Mouse (Mus musculus) embryo, embryonic 11 days (tissue): ENCODE measurements around the gene Txnrd1.
A peak's percentile ranks its signal among the peaks of the same experiment; 100 is the strongest.

Experiments
- DNase-seq: peaks from one replicate; pipeline ENCODE4 v3.0.0-alpha.2; 2015

The Txnrd1 gene

DNA sequence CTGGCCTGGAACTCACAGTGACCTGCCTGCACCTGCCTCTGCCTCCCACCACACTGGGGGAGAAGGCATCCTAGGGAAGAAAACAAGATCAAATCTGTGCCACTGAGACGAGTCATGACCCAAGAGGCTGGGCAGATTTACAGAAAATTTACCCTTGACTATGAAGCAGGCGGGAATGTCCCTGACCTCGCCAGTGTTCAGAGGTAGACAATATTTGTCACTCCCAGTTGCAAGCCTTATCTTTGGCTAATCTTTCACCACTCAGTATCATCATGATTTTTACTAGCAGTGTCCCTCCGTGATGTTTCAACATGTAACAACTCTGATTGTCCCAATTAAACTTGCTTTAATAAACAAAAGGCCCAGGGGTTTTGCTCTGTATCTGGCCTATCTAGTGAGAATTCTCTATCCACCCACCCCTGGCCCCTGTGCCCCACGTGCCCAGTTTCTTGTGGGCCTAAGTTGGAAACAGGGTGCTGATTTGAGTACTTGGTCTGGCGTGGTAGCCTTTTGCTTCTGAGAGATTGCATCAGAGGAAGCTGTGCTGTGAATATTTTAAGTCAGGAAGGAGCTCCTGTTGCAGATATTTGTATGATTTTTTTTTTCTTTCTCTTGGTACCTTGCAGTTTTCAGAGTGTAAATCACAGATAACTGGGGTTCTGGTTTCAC, 34.8 kb downstream of the Txnrd1 start:
- no peak for DNase-seq

GRCm38 (mm10) chr10:82875446-82875845, 41.7 kb downstream of the Txnrd1 start:
- no peak for DNase-seq

- peak; percentile 34 for DNase-seq
Measured at GRCm38 (mm10) chr10:82876076-82876796, 42.5 kb downstream of the Txnrd1 start.

GRCm38 (mm10) chr10:82887354-82887753, 53.6 kb downstream of the Txnrd1 start:
- no peak for DNase-seq

DNA sequence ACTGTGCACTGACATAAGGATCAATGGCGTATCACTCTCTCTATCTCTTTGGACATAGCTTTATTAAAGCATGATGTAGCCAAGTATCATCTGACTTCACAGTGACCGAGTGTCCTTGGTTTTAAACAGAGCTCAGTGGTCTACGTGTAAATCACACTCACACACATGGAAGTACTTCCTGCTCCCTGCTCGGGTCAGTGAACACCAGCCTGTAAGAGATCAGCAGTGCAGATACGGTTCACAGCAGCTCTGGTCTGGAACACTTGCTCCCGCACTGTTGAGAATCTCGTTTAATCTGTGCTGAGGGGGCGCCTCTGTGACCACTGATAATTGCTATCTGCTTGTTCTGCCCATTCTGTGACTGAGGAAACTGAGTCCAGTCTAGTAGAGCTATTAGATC, 54.8 kb downstream of the Txnrd1 start:
- DNase-seq = no peak

DNA sequence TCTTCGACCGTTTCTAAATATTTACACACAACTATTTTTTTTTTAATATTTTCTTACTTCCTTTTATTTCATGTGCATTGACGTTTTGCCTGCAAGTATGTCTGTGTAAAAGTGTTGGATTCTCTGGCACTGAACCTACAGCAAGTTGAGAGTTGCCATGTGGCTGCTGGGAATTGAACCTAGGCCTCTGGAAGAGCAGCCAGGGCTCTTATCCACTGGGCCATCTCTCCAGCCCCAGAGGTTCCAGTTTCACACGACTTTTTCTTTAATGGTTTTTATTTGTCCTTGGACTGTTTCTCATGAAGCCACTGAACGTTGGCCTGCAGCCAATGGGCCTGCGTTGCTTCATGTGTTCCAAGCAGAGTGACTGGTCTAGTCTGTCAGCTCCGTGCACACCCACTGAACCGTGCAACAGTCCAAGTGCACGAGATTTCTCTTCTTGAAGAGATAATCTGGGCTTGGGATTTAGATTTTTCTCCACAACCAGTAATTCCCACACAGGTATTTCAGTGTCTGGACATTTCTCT, 55.8 kb downstream of the Txnrd1 start:
- no peak for DNase-seq

DNA sequence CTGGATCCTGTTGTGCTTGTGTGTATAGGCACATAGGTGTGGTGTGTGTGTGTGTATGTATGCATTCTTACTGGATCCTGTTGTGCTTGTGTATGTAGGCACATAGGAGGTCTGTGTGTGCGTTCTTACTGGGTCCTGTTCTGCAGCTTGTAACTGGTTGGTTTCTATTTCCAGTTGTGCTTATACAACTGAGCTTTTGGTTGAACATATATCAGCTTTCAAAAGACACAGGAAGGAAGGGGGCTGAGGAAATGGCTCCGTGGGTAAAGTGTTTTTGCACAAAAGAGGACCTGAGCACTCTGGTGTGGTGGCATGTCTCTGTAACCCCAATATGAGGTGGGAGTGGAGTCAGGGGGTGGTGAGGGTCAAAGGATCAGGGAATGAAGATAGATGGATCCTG, 57.2 kb downstream of the Txnrd1 start:
- no peak for DNase-seq

GRCm38 (mm10) chr10:82891427-82891826, 57.7 kb downstream of the Txnrd1 start:
- no peak for DNase-seq

DNA sequence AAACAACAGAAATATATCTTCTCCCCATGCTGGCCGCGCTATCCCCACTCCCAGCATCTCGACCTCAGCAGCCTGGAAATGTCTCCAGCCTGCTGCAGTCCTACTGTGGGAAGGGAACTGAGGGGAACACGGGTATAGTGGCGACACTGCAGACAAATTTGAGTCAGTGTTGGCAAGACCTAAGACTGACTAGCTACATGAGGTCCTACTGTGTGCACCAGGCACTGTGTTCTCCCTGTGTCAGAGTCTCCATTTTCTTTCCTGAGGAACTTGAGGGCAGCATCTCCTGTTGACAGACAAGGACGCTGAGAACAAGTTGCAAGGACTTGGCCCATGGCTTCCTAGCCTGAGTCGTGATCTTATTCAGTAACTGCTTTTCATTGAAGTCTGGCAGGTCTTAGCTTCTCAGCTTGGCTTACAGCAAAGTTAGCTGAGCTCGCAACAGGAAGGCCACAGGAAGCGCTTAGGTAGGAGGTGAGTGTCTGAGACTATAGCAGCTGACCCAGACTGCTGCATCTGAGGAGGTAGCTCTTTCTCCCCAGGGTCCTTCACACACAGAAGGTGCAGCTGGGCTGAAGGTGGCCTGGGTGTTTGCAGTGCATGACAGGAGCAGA, 58.8 kb downstream of the Txnrd1 start:
- no peak for DNase-seq

GRCm38 (mm10) chr10:82893872-82894650, 60.3 kb downstream of the Txnrd1 start:
- no peak for DNase-seq

GRCm38 (mm10) chr10:82897936-82898335, 64.2 kb downstream of the Txnrd1 start:
- DNase-seq = no peak

- no peak for DNase-seq
Measured at GRCm38 (mm10) chr10:82898893-82899292, 65.1 kb downstream of the Txnrd1 start.

DNA sequence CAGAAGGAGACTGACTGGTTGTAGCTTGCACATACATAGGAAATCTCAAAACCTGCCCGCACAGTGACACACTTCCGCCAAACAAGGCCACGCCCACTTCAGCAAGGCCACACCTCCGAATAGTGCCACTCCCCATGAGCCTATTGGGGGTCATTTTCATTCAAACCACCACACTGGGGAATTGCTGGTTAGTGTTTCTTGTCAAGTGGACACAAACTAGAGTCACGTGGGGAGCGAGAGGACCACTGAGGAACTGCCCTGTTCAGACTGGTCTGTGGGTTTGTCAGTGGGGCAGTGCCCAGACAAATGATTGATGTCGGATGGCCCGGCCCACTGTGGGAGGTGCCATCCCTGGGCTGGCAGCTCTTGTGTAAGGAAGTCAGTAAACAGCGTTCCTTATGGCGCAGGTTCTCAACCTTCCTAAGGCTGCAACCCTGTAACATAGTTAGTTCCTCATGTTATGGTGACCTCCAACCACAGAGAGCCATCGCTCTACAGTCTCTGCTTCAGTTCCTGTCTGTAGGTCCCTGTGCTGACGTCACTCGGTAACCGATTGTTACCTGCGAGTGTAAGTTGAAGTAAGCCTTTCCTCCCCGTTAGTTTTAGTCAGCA, 66.2 kb downstream of the Txnrd1 start:
- peak; percentile 26 for DNase-seq

DNA sequence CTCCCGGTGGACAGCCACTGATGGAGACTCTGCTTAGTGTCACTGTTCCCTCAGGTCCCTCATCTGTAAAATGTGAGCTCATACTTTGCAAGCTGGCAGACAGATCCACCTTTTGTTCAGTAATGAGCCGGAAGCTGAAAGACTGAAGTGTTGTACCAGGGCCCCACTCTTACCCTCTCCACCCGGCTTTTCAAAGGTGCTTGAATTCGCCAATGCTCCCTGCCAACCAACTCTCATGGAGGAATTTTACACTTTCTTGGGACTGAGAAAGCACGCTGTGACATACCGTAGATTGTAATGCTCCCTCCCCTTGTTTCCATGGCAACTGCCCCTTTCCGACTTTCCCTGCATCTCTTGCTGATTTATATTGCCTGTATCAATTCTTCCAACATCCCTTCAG, 66.8 kb downstream of the Txnrd1 start:
- peak; percentile 55 for DNase-seq

- DNase-seq = peak; percentile 81
Measured at GRCm38 (mm10) chr10:82901436-82901835, 67.7 kb downstream of the Txnrd1 start.

DNA sequence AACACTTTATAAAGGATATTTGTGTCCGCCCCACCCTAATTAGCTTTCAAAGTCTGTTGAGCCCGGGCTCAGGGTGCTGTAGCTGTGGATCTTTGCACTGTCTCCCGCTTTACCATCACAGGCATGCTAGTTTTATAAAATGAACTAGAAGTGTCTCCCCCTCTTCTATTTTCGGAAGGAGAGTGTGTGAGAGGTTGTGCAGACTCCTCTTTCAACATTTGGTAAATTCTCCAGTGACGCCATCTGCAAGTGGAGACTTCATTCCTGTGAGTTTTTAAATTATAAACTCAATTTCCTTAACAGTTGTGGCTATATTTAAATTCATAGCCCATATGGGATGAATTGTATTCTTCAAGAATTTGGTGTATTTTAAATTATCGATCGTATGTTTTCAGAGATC, 74.8 kb downstream of the Txnrd1 start:
- no peak for DNase-seq

DNA sequence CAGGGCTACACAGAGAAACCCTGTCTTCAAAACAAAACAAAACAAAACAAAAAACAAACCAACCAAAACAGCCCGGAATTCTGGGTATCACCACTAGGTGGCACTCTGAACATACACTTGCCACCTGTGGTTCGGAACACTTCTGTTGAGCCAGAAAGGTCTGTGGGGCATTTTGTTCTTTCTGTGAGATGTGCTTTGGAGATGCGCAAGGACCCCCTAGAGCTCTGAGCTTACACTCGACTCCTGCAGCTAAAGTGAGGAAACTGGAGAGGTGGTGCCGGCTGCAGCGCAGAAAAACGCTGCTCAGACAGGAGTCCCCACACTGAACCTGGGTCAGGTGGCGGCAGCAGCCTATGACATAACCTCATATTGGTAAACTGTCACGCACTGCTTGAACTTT, 75.6 kb downstream of the Txnrd1 start:
- DNase-seq = peak; percentile 83

- no peak for DNase-seq
Measured at GRCm38 (mm10) chr10:82910198-82910597, 76.4 kb downstream of the Txnrd1 start.

GRCm38 (mm10) chr10:82913238-82913637, 79.5 kb downstream of the Txnrd1 start:
- no peak for DNase-seq

- DNase-seq = no peak
Measured at GRCm38 (mm10) chr10:82913772-82914171, 80.0 kb downstream of the Txnrd1 start.

DNA sequence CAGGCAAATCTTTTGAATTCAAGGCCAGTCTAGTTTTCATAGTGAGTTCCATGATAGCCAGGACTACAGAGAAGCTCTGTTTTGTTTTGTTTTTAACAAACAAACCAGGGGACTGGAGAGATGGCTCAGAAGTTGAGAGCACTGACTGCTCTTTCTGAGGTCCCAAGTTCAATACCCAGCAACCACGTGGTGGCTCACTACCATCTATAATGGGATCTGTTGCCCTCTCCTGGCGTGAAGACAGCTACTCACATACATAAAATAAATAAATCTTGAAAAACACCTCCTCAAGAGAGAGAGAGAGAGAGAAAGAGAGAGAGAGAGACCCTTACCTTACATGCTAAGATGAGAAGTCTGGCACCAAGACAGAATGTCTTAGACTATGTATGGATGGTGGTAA, 84.9 kb downstream of the Txnrd1 start:
- DNase-seq = no peak

GRCm38 (mm10) chr10:82919404-82919980, 85.7 kb downstream of the Txnrd1 start:
- no peak for DNase-seq
